Mouse (Mus musculus) splenic B cell, adult 2 months (primary cell): ENCODE results near the gene Sh2d1a.

ENCODE experiments used
- DNase-seq: peaks from one replicate; pipeline ENCODE4 v3.0.0-alpha.2; 2011; ENCODE audit warnings: low read depth, low spot score
- H3K27me3 ChIP-seq: 2 replicates; pipeline ENCODE4 v1.6.1; 2012; ENCODE audit warnings: mild to moderate bottlenecking, low read length, moderate library complexity, mixed read lengths; ENCODE audit not compliant: control insufficient read depth, poor library complexity, insufficient read depth, severe bottlenecking
- H3K36me3 ChIP-seq: 2 replicates; pipeline ENCODE4 v1.6.1; 2012; ENCODE audit warnings: mild to moderate bottlenecking, low read length, moderate library complexity, mixed read lengths; ENCODE audit not compliant: control insufficient read depth, poor library complexity, insufficient read depth, severe bottlenecking

The Sh2d1a gene

DNA sequence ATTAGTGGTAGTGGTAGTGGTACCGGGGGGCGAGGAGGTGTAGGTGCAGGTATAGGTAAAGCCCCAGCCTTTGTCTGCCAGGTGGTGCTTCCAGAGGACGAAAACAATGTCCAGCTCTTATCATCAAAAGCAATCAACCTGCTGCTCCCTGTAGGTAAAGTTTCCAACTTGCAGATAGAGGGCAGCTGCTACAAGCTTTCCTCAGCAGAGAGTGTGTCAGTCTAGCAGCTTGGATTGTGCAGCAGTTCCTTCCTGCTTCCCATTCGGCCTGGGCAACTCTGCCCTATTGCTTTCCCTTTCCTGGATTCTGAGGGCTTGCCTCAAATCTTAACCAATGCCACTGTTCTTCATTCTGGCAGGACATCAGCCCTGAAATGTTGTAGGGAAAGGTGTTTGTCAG, 56.4 kb downstream of the Sh2d1a start:
- no peaks in the 10 kb centered on the region for H3K36me3 ChIP-seq
- H3K27me3 ChIP-seq, result no peaks in the 10 kb centered on the region
- DNase-seq, result no peak
